Mouse (Mus musculus) MEL (cell line): ENCODE data around the gene Pla1a. TPM values are rescaled to one million over a fixed set of nuclear protein-coding genes. Genes with fewer than 3 reads are reported as not detected.

Experiments used
- DNase-seq: peaks from one replicate; pipeline ENCODE4 v3.0.0; 2011; ENCODE audit warnings: low read depth, low spot score
- H3K27ac ChIP-seq: 2 replicates; pipeline ENCODE4 v1.5.1; 2012; ENCODE audit warnings: low read depth, mild to moderate bottlenecking, control low read depth, low read length, moderate library complexity; ENCODE audit not compliant: control insufficient read depth
- H3K27me3 ChIP-seq, 2 experiments: fragments of 150-350 bp in 1 of 2; sonication (generic) in 1 of 2; 2 replicates each; pipeline ENCODE4 v1.6.1; 2012; ENCODE audit warnings: low read length in 2 of 2, mild to moderate bottlenecking in 2 of 2, improper control_type of control experiment in 1 of 2, moderate library complexity in 1 of 2; ENCODE audit not compliant: insufficient read depth in 2 of 2, control insufficient read depth in 1 of 2
- H3K36me3 ChIP-seq, 2 experiments: 2 replicates each; pipeline ENCODE4 v1.6.1; 2012 to 2014; ENCODE audit warnings: low read length in 2 of 2, improper control_type of control experiment in 1 of 2, inconsistent platforms in 1 of 2, mild to moderate bottlenecking in 1 of 2; ENCODE audit not compliant: insufficient read depth in 2 of 2, control insufficient read depth in 1 of 2
- H3K4me1 ChIP-seq, 2 experiments: fragments of 150-350 bp in 1 of 2; sonication (generic) in 1 of 2; 2 replicates each; pipeline ENCODE4 v1.6.1; 2012; ENCODE audit warnings: low read length in 2 of 2, improper control_type of control experiment in 1 of 2, mild to moderate bottlenecking in 1 of 2; ENCODE audit not compliant: insufficient read depth in 2 of 2, control insufficient read depth in 1 of 2
- H3K4me3 ChIP-seq, 2 experiments: fragments of 150-350 bp in 1 of 2; sonication (generic) in 1 of 2; 2 replicates each; pipeline ENCODE4 v1.5.1; 2012; ENCODE audit warnings: low read depth in 2 of 2, low read length in 2 of 2, mild to moderate bottlenecking in 2 of 2, moderate library complexity in 2 of 2, control low read depth in 1 of 2, improper control_type of control experiment in 1 of 2; ENCODE audit not compliant: control insufficient read depth in 1 of 2, insufficient read depth in 1 of 2
- H3K79me2 ChIP-seq: 2 replicates; pipeline ENCODE4 v1.6.1; 2012; ENCODE audit warnings: mild to moderate bottlenecking, low read length, moderate library complexity; ENCODE audit not compliant: control insufficient read depth, poor library complexity, insufficient read depth
- H3K9ac ChIP-seq: 2 replicates; pipeline ENCODE4 v1.6.1; 2012; ENCODE audit warnings: low read depth, mild to moderate bottlenecking, control low read depth, low read length, moderate library complexity; ENCODE audit not compliant: control insufficient read depth, poor library complexity, severe bottlenecking
- H3K9me3 ChIP-seq: fragments of 150-350 bp; sonication (generic); replicated peaks from 2 replicates; pipeline ENCODE4 v1.6.1; 2012; ENCODE audit warnings: mild to moderate bottlenecking, low read length, improper control_type of control experiment, moderate library complexity; ENCODE audit not compliant: insufficient read depth
- CHD1 ChIP-seq: IDR thresholded peaks from 2 replicates; pipeline ENCODE4 v1.6.1; 2012; ENCODE audit warnings: low read depth, mild to moderate bottlenecking, inconsistent platforms, low read length, improper control_type of control experiment
- CHD2 ChIP-seq: IDR thresholded peaks from 2 replicates; pipeline ENCODE4 v1.6.1; 2011; ENCODE audit warnings: low read length, improper control_type of control experiment
- CTCF ChIP-seq, 3 experiments: IDR thresholded peaks in 2 of 3; conservative IDR thresholded peaks in 1 of 3; 2 replicates each; pipeline ENCODE4 v1.5.1; 2011 to 2012; ENCODE audit warnings: low read length in 3 of 3, low read depth in 2 of 3, mild to moderate bottlenecking in 2 of 3, improper control_type of control experiment in 1 of 3, inconsistent platforms in 1 of 3, mixed read lengths in 1 of 3, moderate library complexity in 1 of 3; ENCODE audit not compliant: control insufficient read depth in 1 of 3, insufficient read depth in 1 of 3, poor library complexity in 1 of 3, severe bottlenecking in 1 of 3
- EP300 ChIP-seq, 2 experiments: IDR thresholded peaks; 2 replicates each; pipeline ENCODE4 v1.6.1; 2011; ENCODE audit warnings: improper control_type of control experiment in 2 of 2, low read length in 2 of 2, low read depth in 1 of 2, mild to moderate bottlenecking in 1 of 2
- HCFC1 ChIP-seq: IDR thresholded peaks from 2 replicates; pipeline ENCODE4 v1.6.1; 2012; ENCODE audit warnings: low read depth, mild to moderate bottlenecking, inconsistent platforms, low read length, improper control_type of control experiment, moderate library complexity
- KAT2A ChIP-seq: conservative IDR thresholded peaks from 2 replicates; pipeline ENCODE4 v1.6.1; 2012; ENCODE audit warnings: low read depth, low read length, improper control_type of control experiment, inconsistent platforms
- MAFK ChIP-seq: IDR thresholded peaks from 2 replicates; pipeline ENCODE4 v1.6.1; 2011; ENCODE audit warnings: low read depth, mild to moderate bottlenecking, low read length, improper control_type of control experiment, borderline replicate concordance
- MEF2A ChIP-seq: IDR thresholded peaks from 2 replicates; pipeline ENCODE4 v1.6.1; 2014; ENCODE audit warnings: low read depth, mild to moderate bottlenecking, inconsistent platforms, low read length, improper control_type of control experiment; ENCODE audit not compliant: poor library complexity, insufficient replicate concordance, severe bottlenecking; ENCODE audit errors: extremely low read depth
- MXI1 ChIP-seq: IDR thresholded peaks from 2 replicates; pipeline ENCODE4 v1.6.1; 2011; ENCODE audit warnings: mild to moderate bottlenecking, low read depth, low read length, improper control_type of control experiment
- NRF1 ChIP-seq: IDR thresholded peaks from 2 replicates; pipeline ENCODE4 v1.6.1; 2014; ENCODE audit warnings: low read depth, mild to moderate bottlenecking, inconsistent platforms, low read length, improper control_type of control experiment, moderate library complexity; ENCODE audit not compliant: poor library complexity, insufficient read depth, severe bottlenecking
- POLR2A ChIP-seq, 2 experiments: IDR thresholded peaks; 2 replicates each; pipeline ENCODE4 v1.6.1; 2011 to 2012; ENCODE audit warnings: low read length in 2 of 2, mild to moderate bottlenecking in 2 of 2, control low read depth in 1 of 2, improper control_type of control experiment in 1 of 2, low read depth in 1 of 2, moderate library complexity in 1 of 2; ENCODE audit not compliant: control insufficient read depth in 1 of 2, insufficient read depth in 1 of 2, poor library complexity in 1 of 2
- POLR2AphosphoS5 ChIP-seq: IDR thresholded peaks from 2 replicates; pipeline ENCODE4 v1.6.1; 2012; ENCODE audit warnings: low read depth, borderline replicate concordance, mild to moderate bottlenecking, inconsistent platforms, low read length, moderate library complexity, mixed read lengths
- RCOR1 ChIP-seq: IDR thresholded peaks from 2 replicates; pipeline ENCODE4 v1.6.1; 2012; ENCODE audit warnings: low read depth, mild to moderate bottlenecking, inconsistent platforms, low read length, improper control_type of control experiment
- SIN3A ChIP-seq: IDR thresholded peaks from 2 replicates; pipeline ENCODE4 v1.6.1; 2012; ENCODE audit warnings: low read length, improper control_type of control experiment, inconsistent platforms
- SMC3 ChIP-seq: IDR thresholded peaks from 2 replicates; pipeline ENCODE4 v1.6.1; 2011; ENCODE audit warnings: low read depth, low read length, improper control_type of control experiment
- TAL1 ChIP-seq: IDR thresholded peaks from 2 replicates; pipeline ENCODE4 v1.6.1; 2012; ENCODE audit warnings: mild to moderate bottlenecking, inconsistent platforms, low read length, moderate library complexity, mixed read lengths
- TBP ChIP-seq: IDR thresholded peaks from 2 replicates; pipeline ENCODE4 v1.8.0; 2011; ENCODE audit warnings: low read depth, low read length, improper control_type of control experiment
- USF1 ChIP-seq: IDR thresholded peaks from 2 replicates; pipeline ENCODE4 v1.6.1; 2014; ENCODE audit warnings: low read depth, mild to moderate bottlenecking, inconsistent platforms, low read length, improper control_type of control experiment, moderate library complexity
- USF2 ChIP-seq, 2 experiments: IDR thresholded peaks; 2 replicates each; pipeline ENCODE4 v1.6.1; 2011 to 2012; ENCODE audit warnings: improper control_type of control experiment in 2 of 2, low read length in 2 of 2, borderline replicate concordance in 1 of 2, inconsistent platforms in 1 of 2, low read depth in 1 of 2, mild to moderate bottlenecking in 1 of 2; ENCODE audit not compliant: insufficient read depth in 1 of 2
- ZC3H11A ChIP-seq: IDR thresholded peaks from 2 replicates; pipeline ENCODE4 v1.6.1; 2012; ENCODE audit warnings: low read depth, mild to moderate bottlenecking, inconsistent platforms, low read length, improper control_type of control experiment
- ZKSCAN1 ChIP-seq: IDR thresholded peaks from 2 replicates; pipeline ENCODE4 v1.6.1; 2012; ENCODE audit warnings: low read depth, mild to moderate bottlenecking, inconsistent platforms, low read length, improper control_type of control experiment, moderate library complexity
- ZNF384 ChIP-seq: IDR thresholded peaks from 2 replicates; pipeline ENCODE4 v1.6.1; 2012; ENCODE audit warnings: low read depth, mild to moderate bottlenecking, inconsistent platforms, low read length, improper control_type of control experiment
- polyA plus RNA-seq, 2 experiments: library from polyadenylated mRNA; stranded (reverse) in 1 of 2; unstranded in 1 of 2; fragments of >175 nt in 1 of 2; fragments of >200 nt in 1 of 2; gene quantifications; 2 replicates each; pipeline versions ENCODE4 v1.2.1 to v1.2.4; 2012; ENCODE audit warnings: low replicate concordance in 2 of 2, low read depth in 1 of 2; ENCODE audit not compliant: insufficient read length in 2 of 2, insufficient read depth in 1 of 2, missing spikeins in 1 of 2
- total RNA-seq: library from RNA; depleted of rRNA; stranded (reverse); fragments of 300-350 nt; gene quantifications from 2 replicates; pipeline ENCODE4 v1.2.3, GENCODE M21; 2012

Pla1a gene
- total and polyA plus RNA-seq, 3 experiments = 0.04 TPM; not detected in 2

DNA sequence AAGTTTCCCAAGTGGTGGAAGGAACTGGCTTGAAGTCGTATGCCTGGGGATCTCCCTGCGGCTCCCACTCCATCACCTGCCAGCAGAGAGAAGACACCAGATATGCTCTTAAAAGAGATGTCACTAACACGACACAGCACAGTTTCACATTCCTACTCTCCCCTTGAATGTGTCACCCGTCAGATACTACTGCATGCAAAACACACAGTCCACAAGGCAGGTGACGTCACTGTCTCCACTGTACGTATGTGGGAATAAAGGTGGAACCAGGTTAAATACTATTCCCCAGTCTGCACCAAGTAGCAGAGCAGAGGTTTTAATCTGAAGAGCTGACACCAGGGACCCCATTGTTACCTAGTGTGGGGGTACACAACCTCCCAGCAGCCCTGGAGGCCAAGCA is 7.5 kb upstream of the Pla1a start:
- no peak overlapping the region for H3K9ac ChIP-seq
- no peak overlapping the region for H3K4me3 ChIP-seq
- no peaks in the 10 kb centered on the region for H3K27me3 ChIP-seq
- H3K79me2 ChIP-seq = no peaks in the 10 kb centered on the region
- H3K27ac ChIP-seq = no peak overlapping the region
- no peak for DNase-seq
- TF ChIP-seq TAL1 (no peak), ZKSCAN1 (no peak), ZC3H11A (no peak), MEF2A (no peak), KAT2A (no peak), CTCF (IDR thresholded peaks at IDR 0.05 in 2 of 3, conservative IDR thresholded peaks at IDR 0.05 in 1 of 3; ENCODE audit: control insufficient read depth in 1 of 3, insufficient read depth in 1 of 3, low read depth in 2 of 3, low read length in 3 of 3, poor library complexity in 1 of 3, severe bottlenecking in 1 of 3) (no peak), USF1 (no peak), POLR2A (IDR thresholded peaks at IDR 0.05; ENCODE audit: control insufficient read depth in 1 of 2, insufficient read depth in 1 of 2, low read depth in 1 of 2, low read length in 2 of 2, poor library complexity in 1 of 2) (no peak), SMC3 (no peak), USF2 (IDR thresholded peaks at IDR 0.05; ENCODE audit: borderline replicate concordance in 1 of 2, insufficient read depth in 1 of 2, low read depth in 1 of 2, low read length in 2 of 2) (no peak), SIN3A (no peak), MXI1 (no peak), NRF1 (no peak), MAFK (no peak), CHD1 (no peak), TBP (no peak), RCOR1 (no peak), EP300 (IDR thresholded peaks at IDR 0.05; ENCODE audit: low read depth in 1 of 2, low read length in 2 of 2) (no peak)
- H3K4me1 ChIP-seq = no peaks in the 10 kb centered on the region
- H3K9me3 ChIP-seq = no peaks in the 10 kb centered on the region
- no peaks in the 10 kb centered on the region; a peak in 1 of 4 replicates for H3K36me3 ChIP-seq

DNA sequence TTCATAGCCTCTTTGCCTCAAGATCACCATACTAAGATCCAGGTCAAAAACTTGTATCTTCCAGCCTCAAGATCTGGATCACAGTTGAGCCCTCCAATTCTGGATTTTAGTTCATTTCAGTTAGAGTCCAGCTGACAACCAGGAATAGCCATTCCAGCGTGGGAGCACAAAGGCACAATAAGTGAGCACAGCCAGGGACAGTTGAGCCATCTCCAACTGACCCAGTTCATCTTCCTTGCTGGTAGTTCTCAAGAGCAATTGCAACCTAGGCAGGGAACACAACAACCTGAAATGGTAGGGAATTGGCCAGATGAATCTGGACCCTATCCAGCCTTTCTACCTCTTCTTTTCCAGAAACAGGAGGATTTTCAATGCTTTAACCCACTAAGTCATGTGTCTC is 6.2 kb upstream of the Pla1a start:
- Histone ChIP-seq H3K4me3 (no peak overlapping the region), H3K9me3 (no peaks in the 10 kb centered on the region), H3K27me3 (no peaks in the 10 kb centered on the region), H3K9ac (no peak overlapping the region), H3K4me1 (no peaks in the 10 kb centered on the region), H3K79me2 (no peaks in the 10 kb centered on the region), H3K27ac (no peak overlapping the region), H3K36me3 (no peaks in the 10 kb centered on the region)
- DNase-seq = no peak
- TF ChIP-seq TBP (no peak), SMC3 (no peak), ZC3H11A (no peak), HCFC1 (no peak), CHD2 (no peak), ZNF384 (no peak), POLR2AphosphoS5 (no peak), CTCF (IDR thresholded peaks at IDR 0.05 in 2 of 3, conservative IDR thresholded peaks at IDR 0.05 in 1 of 3; ENCODE audit: control insufficient read depth in 1 of 3, insufficient read depth in 1 of 3, low read depth in 2 of 3, low read length in 3 of 3, poor library complexity in 1 of 3, severe bottlenecking in 1 of 3) (no peak)
